Mouse (Mus musculus) CH12.LX (cell line): Measurements from ENCODE around the gene Emc10.

ENCODE experiments used
- CHD2 ChIP-seq: IDR thresholded peaks from 2 replicates; pipeline ENCODE4 v1.6.1; 2011; ENCODE audit warnings: low read length, improper control_type of control experiment
- CTCF ChIP-seq, 2 experiments: IDR thresholded peaks in 1 of 2; conservative IDR thresholded peaks in 1 of 2; 2 replicates each; pipeline ENCODE4 v1.5.1; 2011 to 2012; ENCODE audit warnings: low read depth in 2 of 2, low read length in 2 of 2, improper control_type of control experiment in 1 of 2, inconsistent platforms in 1 of 2, mild to moderate bottlenecking in 1 of 2, moderate library complexity in 1 of 2
- E2F4 ChIP-seq: IDR thresholded peaks from 2 replicates; pipeline ENCODE4 v1.6.1; 2011; ENCODE audit warnings: low read depth, low read length, improper control_type of control experiment; ENCODE audit not compliant: insufficient replicate concordance
- EP300 ChIP-seq: IDR thresholded peaks from 2 replicates; pipeline ENCODE4 v1.6.1; 2011; ENCODE audit warnings: low read length, improper control_type of control experiment
- ETS1 ChIP-seq: conservative IDR thresholded peaks from 2 replicates; pipeline ENCODE4 v1.6.1; 2012; ENCODE audit warnings: low read depth, mild to moderate bottlenecking, inconsistent platforms, low read length, improper control_type of control experiment, moderate library complexity
- GABPA ChIP-seq: IDR thresholded peaks from 2 replicates; pipeline ENCODE4 v1.6.1; 2012; ENCODE audit warnings: low read depth, low read length, improper control_type of control experiment, inconsistent platforms; ENCODE audit not compliant: insufficient replicate concordance
- MAFK ChIP-seq: IDR thresholded peaks from 2 replicates; pipeline ENCODE4 v1.6.1; 2011; ENCODE audit warnings: low read length, improper control_type of control experiment; ENCODE audit not compliant: insufficient replicate concordance
- MAX ChIP-seq: IDR thresholded peaks from 2 replicates; pipeline ENCODE4 v1.6.1; 2011; ENCODE audit warnings: low read length, improper control_type of control experiment
- MXI1 ChIP-seq: IDR thresholded peaks from 2 replicates; pipeline ENCODE4 v1.6.1; 2011; ENCODE audit warnings: mild to moderate bottlenecking, low read depth, low read length, improper control_type of control experiment
- NRF1 ChIP-seq: IDR thresholded peaks from 2 replicates; pipeline ENCODE4 v1.6.1; 2014; ENCODE audit warnings: low read depth, mild to moderate bottlenecking, inconsistent platforms, low read length, improper control_type of control experiment, moderate library complexity
- POLR2A ChIP-seq: IDR thresholded peaks from 2 replicates; pipeline ENCODE4 v1.6.1; 2011; ENCODE audit warnings: low read depth, mild to moderate bottlenecking, improper control_type of control experiment, low read length
- RAD21 ChIP-seq: IDR thresholded peaks from 2 replicates; pipeline ENCODE4 v1.6.1; 2011; ENCODE audit warnings: low read depth, mild to moderate bottlenecking, low read length, improper control_type of control experiment, moderate library complexity
- TCF12 ChIP-seq: IDR thresholded peaks from 2 replicates; pipeline ENCODE4 v1.6.1; 2014; ENCODE audit warnings: low read depth, mild to moderate bottlenecking, inconsistent platforms, low read length, improper control_type of control experiment
- ZNF384 ChIP-seq: IDR thresholded peaks from 2 replicates; pipeline ENCODE4 v1.6.1; 2012; ENCODE audit warnings: low read depth, low read length, improper control_type of control experiment, inconsistent platforms

- no peak for TF ChIP-seq CTCF (conservative IDR thresholded peaks at IDR 0.05 in 1 of 2, IDR thresholded peaks at IDR 0.05 in 1 of 2; ENCODE audit: low read depth in 2 of 2, low read length in 2 of 2)
- no peak for TF ChIP-seq GABPA
- TF ChIP-seq MXI1, result no peak; the same call in 1 of the 2 replicates
- no peak for TF ChIP-seq NRF1
- peak; percentile 61 for TF ChIP-seq EP300
- TF ChIP-seq POLR2A, result peak; percentile 36; the same call in 1 of the 2 replicates
- TF ChIP-seq ETS1, result peak; percentile 82
- peak; percentile 94 for TF ChIP-seq TCF12
- no peak for TF ChIP-seq ZNF384
- no peak for TF ChIP-seq MAX
- TF ChIP-seq MAFK, result peak; percentile 37; the same call in 1 of the 2 replicates
- peak; percentile 80 for TF ChIP-seq CHD2
- TF ChIP-seq RAD21, result no peak
- TF ChIP-seq E2F4, result no peak
These were observed 33.2 kb upstream of the Emc10 start for GRCm38 (mm10) chr7:44529518-44529917.
